18 mouse cellular contexts compared by ENCODE assay signal in genomic region chr6:101585871-101586270, GRCm38 (mm10).
"Had no signal": no experiment of that assay in that cellular context is flagged by ENCODE, and none has a peak within 500 bp of the region (broad histone marks: within the 10 kb centered on the region; RNA-seq: fewer than 3 reads in every experiment).

No protein-coding gene starts in this region.

- DNase-seq: liver, postnatal 0 days; lung, adult 2 months; lung, postnatal 4 days; midbrain, embryonic 14.5 days; retina, postnatal 1 day; right cerebral cortex, adult 18-20 months; right cerebral cortex, postnatal 14 days; right cerebral cortex, postnatal 4 days; spleen, adult 18-20 months; thymus, adult 18-20 months; thymus, postnatal 14 days; thymus, postnatal 36 days had no signal

- H3K4me3 ChIP-seq: lung, embryonic 15.5 days; midbrain, embryonic 10.5 days; midbrain, embryonic 12.5 days; myocyte; neural tube, embryonic 13.5 days; neural tube, embryonic 15.5 days had no signal

- H3K27me3 ChIP-seq: lung, embryonic 15.5 days; midbrain, embryonic 12.5 days; neural tube, embryonic 13.5 days; neural tube, embryonic 15.5 days had no signal

- H3K9me3 ChIP-seq: lung, embryonic 15.5 days; midbrain, embryonic 12.5 days; neural tube, embryonic 13.5 days; neural tube, embryonic 15.5 days had no signal

- H3K4me1 ChIP-seq: lung, embryonic 15.5 days; midbrain, embryonic 10.5 days; midbrain, embryonic 12.5 days; neural tube, embryonic 13.5 days; neural tube, embryonic 15.5 days had no signal

- H3K36me3 ChIP-seq: lung, embryonic 15.5 days; midbrain, embryonic 10.5 days; midbrain, embryonic 12.5 days; neural tube, embryonic 13.5 days; neural tube, embryonic 15.5 days had no signal
